Mouse (Mus musculus) gastrocnemius, postnatal 36 days (tissue): Measurements from ENCODE around the gene Proser1. TPM values are rescaled to one million over a fixed set of nuclear protein-coding genes. Genes with fewer than 3 reads are reported as not detected.

Source experiments
- DNase-seq, 2 experiments: peaks; one replicate each; pipeline ENCODE4 v3.0.0; 2022
- intact Hi-C: fragments of 180-260 bp; cut with DNase I; formaldehyde crosslinking; loops from one replicate; pipeline ENCODE4 v1.15.1; 2025
- total RNA-seq, 2 experiments: library from RNA; stranded (reverse); gene quantifications; 2 replicates each; pipeline ENCODE4 v1.2.3; 2021

Gene Proser1
- total RNA-seq, 2 experiments from 2014 or later: 4.5 to 7.4 TPM

GRCm38 (mm10) chr3:53530305-53530704, 66.8 kb downstream of the Proser1 start:
- DNase-seq: no peak
- intact Hi-C loops: no loop called here

Other genes starting within 250 kb of the Proser1 start
- 1 to 10 TPM; 2.5 to 2.6 TPM for gene Nhlrc3, start 334 bp upstream of the Proser1 start, total RNA-seq
- gene Stoml3, start 25.0 kb downstream of the Proser1 start, total RNA-seq: not detected
- gene Frem2, start 193.7 kb downstream of the Proser1 start, total RNA-seq: 1 to 10 TPM; 1.5 to 2.8 TPM